Mouse (Mus musculus): ENCODE measurements around the gene Naga. TPM values are rescaled to one million over a fixed set of nuclear protein-coding genes. Genes with fewer than 3 reads are reported as not detected.
"Not testable (repeated sequence)": the region's sequence is repeated elsewhere in the genome, so short reads cannot be mapped to it uniquely, and the experiment has no call there.

The Naga gene
- total and polyA plus RNA-seq, 3 experiments: 17.7 to 28.2 (median 18.7) TPM

DNA sequence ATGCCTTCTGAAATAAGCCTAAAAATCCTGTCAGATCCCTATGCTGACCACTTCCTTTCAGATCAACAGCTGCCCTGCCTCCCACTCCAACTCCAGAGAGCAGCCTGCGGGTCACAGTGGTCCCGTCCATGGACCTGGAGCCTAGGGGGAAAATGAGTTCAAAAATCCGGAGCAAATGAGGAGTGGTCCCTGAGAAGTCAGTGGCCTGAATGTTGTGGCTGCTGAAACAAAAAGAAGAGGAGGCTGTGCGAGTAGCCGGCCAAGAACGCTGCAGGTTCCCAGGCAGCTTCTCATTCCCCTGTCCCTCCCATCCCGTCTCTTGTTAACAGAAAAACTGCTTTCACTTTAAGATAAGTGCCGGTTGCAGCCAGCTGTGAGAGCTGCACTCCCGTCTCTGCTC is 25.8 kb upstream of the Naga start:
- H3K4me2 ChIP-seq (ENCODE audit: insufficient read depth, low read depth, poor library complexity, severe bottlenecking): peak overlapping the region; percentile 40; the same call in 1 of the 2 replicates
- dilution Hi-C loops (cut with MboI; ENCODE audit: extremely low pct_ligation_motif_present, extremely low pct_unique_long_range_greater_than_20kb, low sequenced_read_pairs); H3K27me3 ChIP-seq (replicated peaks); H3K4me3 ChIP-seq (replicated peaks in 1 of 3; ENCODE audit: low read depth in 2 of 3, low read length in 2 of 3, poor library complexity in 1 of 3); H3K4me1 ChIP-seq (ENCODE audit: control insufficient read depth in 1 of 2, insufficient read depth in 2 of 2); DNase-seq (ENCODE audit: extremely low read depth); H3K79me2 ChIP-seq (replicated peaks; ENCODE audit: control insufficient read depth, extremely low read depth, insufficient read depth, poor library complexity, severe bottlenecking); in situ Hi-C loops (cut with MboI; ENCODE audit: low pct_ligation_motif_present, low pct_unique_long_range_greater_than_20kb, low sequenced_read_pairs); H3K36me3 ChIP-seq (replicated peaks in 1 of 2; ENCODE audit: control insufficient read depth in 1 of 2, insufficient read depth in 1 of 2, low read length in 1 of 2); H3K9me3 ChIP-seq (replicated peaks; ENCODE audit: low read length); H3K27ac ChIP-seq (ENCODE audit: insufficient read depth, low read depth); H3K9ac ChIP-seq (ENCODE audit: insufficient read depth, low read depth): not testable (repeated sequence)

DNA sequence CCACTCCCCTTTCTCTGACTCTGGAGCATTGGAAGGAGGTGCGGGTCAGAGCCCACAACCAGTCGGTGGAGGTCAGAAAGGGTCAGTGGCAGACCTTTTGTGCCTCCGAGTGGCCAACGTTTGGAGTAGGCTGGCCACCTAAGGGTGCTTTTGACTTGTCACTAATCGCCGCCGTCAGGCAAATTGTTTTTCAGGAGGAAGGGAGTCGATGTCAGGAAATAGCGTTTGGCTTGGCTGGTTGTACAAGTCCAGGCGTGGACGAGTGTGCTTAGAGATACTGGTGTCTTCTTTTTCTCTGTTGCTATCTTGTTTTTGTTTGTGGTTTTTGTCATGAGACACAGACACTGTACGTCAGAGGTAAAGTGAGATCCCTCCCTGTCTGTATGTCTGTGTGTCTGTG is 25.1 kb upstream of the Naga start:
- H3K9ac ChIP-seq (ENCODE audit: insufficient read depth, low read depth); DNase-seq (ENCODE audit: extremely low read depth); dilution Hi-C loops (cut with MboI; ENCODE audit: extremely low pct_ligation_motif_present, extremely low pct_unique_long_range_greater_than_20kb, low sequenced_read_pairs); H3K4me1 ChIP-seq (ENCODE audit: control insufficient read depth in 1 of 2, insufficient read depth in 2 of 2); H3K27ac ChIP-seq (ENCODE audit: insufficient read depth, low read depth); H3K27me3 ChIP-seq (replicated peaks); H3K9me3 ChIP-seq (replicated peaks; ENCODE audit: low read length); H3K36me3 ChIP-seq (replicated peaks in 1 of 2; ENCODE audit: control insufficient read depth in 1 of 2, insufficient read depth in 1 of 2, low read length in 1 of 2); H3K4me3 ChIP-seq (replicated peaks in 1 of 3; ENCODE audit: low read depth in 2 of 3, low read length in 2 of 3, poor library complexity in 1 of 3); H3K79me2 ChIP-seq (replicated peaks; ENCODE audit: control insufficient read depth, extremely low read depth, insufficient read depth, poor library complexity, severe bottlenecking); H3K4me2 ChIP-seq (ENCODE audit: insufficient read depth, low read depth, poor library complexity, severe bottlenecking); in situ Hi-C loops (cut with MboI; ENCODE audit: low pct_ligation_motif_present, low pct_unique_long_range_greater_than_20kb, low sequenced_read_pairs): not testable (repeated sequence)

DNA sequence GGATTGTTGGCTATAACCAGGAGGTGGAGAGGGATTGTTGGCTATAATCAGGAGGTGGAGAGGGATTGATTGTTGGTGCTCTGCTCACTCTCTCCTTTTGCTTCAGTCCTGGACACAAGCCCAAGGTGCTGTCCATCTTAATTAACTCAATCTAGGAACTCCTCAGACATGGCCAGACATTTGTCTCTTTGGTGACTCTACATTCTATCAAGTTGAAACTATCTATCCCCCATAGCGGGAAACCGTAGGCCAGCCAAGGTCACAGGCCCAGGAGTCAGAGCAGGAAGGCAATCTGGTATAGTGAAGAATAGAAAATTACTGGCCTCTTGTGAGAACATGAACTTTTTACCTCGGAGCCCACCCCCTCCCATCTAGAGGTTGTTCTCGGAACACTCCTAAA is 23.5 kb upstream of the Naga start:
- no peak for TF ChIP-seq RAD21 (IDR thresholded peaks at IDR 0.05; ENCODE audit: low read depth, low read length)
- TF ChIP-seq ELF1 (IDR thresholded peaks at IDR 0.05; ENCODE audit: low read depth, low read length): no peak
- no peak for TF ChIP-seq USF1 (IDR thresholded peaks at IDR 0.05; ENCODE audit: low read depth, low read length)
- no peak for TF ChIP-seq NELFE (IDR thresholded peaks at IDR 0.05; ENCODE audit: low read depth, low read length)
- TF ChIP-seq TBP (conservative IDR thresholded peaks at IDR 0.05; ENCODE audit: low read depth, low read length): no peak
- no peak overlapping the region for H3K4me2 ChIP-seq (ENCODE audit: insufficient read depth, low read depth, poor library complexity, severe bottlenecking)
- DNase-seq (ENCODE audit: extremely low read depth): no peak
- H3K4me1 ChIP-seq (ENCODE audit: control insufficient read depth in 1 of 2, insufficient read depth in 2 of 2): no peaks in the 10 kb centered on the region
- H3K36me3 ChIP-seq (replicated peaks in 1 of 2; ENCODE audit: control insufficient read depth in 1 of 2, insufficient read depth in 1 of 2, low read length in 1 of 2): no peaks in the 10 kb centered on the region
- dilution Hi-C loops (cut with MboI; ENCODE audit: extremely low pct_ligation_motif_present, extremely low pct_unique_long_range_greater_than_20kb, low sequenced_read_pairs): no loop called here
- H3K9me3 ChIP-seq (replicated peaks; ENCODE audit: low read length): no peaks in the 10 kb centered on the region
- H3K4me3 ChIP-seq (replicated peaks in 1 of 3; ENCODE audit: low read depth in 2 of 3, low read length in 2 of 3, poor library complexity in 1 of 3): no peak overlapping the region
- in situ Hi-C loops (cut with MboI; ENCODE audit: low pct_ligation_motif_present, low pct_unique_long_range_greater_than_20kb, low sequenced_read_pairs): no loop called here
- no peaks in the 10 kb centered on the region for H3K27me3 ChIP-seq (replicated peaks)
- H3K9ac ChIP-seq (ENCODE audit: insufficient read depth, low read depth): no peak overlapping the region
- no peak overlapping the region for H3K27ac ChIP-seq (ENCODE audit: insufficient read depth, low read depth)
- H3K79me2 ChIP-seq (replicated peaks; ENCODE audit: control insufficient read depth, extremely low read depth, insufficient read depth, poor library complexity, severe bottlenecking): no peaks in the 10 kb centered on the region

DNA sequence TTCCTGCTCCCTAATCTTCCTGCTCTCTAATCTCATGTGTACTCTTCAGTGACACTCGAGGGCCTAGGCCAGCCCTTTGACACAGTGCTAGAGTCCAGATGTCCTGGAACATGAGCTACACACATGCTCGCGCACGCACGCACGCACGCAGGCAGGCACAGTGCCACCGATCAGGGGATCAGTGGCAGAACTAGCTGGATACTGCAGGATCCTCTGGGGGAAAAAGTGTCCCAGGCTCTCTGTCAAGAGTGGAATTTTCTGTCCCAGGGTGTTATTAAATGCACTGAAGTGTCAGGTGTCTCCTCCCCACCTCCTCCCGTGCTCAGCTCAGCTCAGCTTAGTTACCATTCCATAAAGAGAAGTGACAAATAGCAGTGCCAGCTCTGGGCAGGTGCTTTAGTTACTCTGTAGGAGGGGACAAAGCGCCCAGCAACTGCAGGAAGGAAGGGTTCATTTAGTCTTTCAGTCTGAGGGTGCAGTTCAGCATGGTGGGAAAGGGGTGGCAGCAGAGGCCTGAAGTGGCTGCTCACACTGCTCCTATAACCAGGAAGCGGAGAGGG is 22.8 kb upstream of the Naga start:
- no peaks in the 10 kb centered on the region for H3K4me1 ChIP-seq (ENCODE audit: control insufficient read depth in 1 of 2, insufficient read depth in 2 of 2)
- H3K79me2 ChIP-seq (replicated peaks; ENCODE audit: control insufficient read depth, extremely low read depth, insufficient read depth, poor library complexity, severe bottlenecking): no peaks in the 10 kb centered on the region
- no peak overlapping the region; the same call in 1 of the 2 replicates for H3K27ac ChIP-seq (ENCODE audit: insufficient read depth, low read depth)
- no peaks in the 10 kb centered on the region for H3K9me3 ChIP-seq (replicated peaks; ENCODE audit: low read length)
- no peak overlapping the region for H3K4me2 ChIP-seq (ENCODE audit: insufficient read depth, low read depth, poor library complexity, severe bottlenecking)
- H3K36me3 ChIP-seq (replicated peaks in 1 of 2; ENCODE audit: control insufficient read depth in 1 of 2, insufficient read depth in 1 of 2, low read length in 1 of 2): no peaks in the 10 kb centered on the region
- H3K9ac ChIP-seq (ENCODE audit: insufficient read depth, low read depth): no peak overlapping the region
- H3K27me3 ChIP-seq (replicated peaks): no peaks in the 10 kb centered on the region
- in situ Hi-C loops (cut with MboI; ENCODE audit: low pct_ligation_motif_present, low pct_unique_long_range_greater_than_20kb, low sequenced_read_pairs): no loop called here
- DNase-seq (ENCODE audit: extremely low read depth): no peak
- H3K4me3 ChIP-seq (replicated peaks in 1 of 3; ENCODE audit: low read depth in 2 of 3, low read length in 2 of 3, poor library complexity in 1 of 3): no peak overlapping the region
- dilution Hi-C loops (cut with MboI; ENCODE audit: extremely low pct_ligation_motif_present, extremely low pct_unique_long_range_greater_than_20kb, low sequenced_read_pairs): no loop called here
- no peak for TF ChIP-seq GABPA (IDR thresholded peaks at IDR 0.05; ENCODE audit: insufficient replicate concordance, low read depth, low read length)
- TF ChIP-seq POLR2AphosphoS2 (IDR thresholded peaks at IDR 0.05; ENCODE audit: low read depth, low read length): no peak
- peak in 1 of 2 experiments; percentile 40; a peak in 2 of 4 replicates for TF ChIP-seq CTCF (conservative IDR thresholded peaks at IDR 0.05 in 1 of 2, IDR thresholded peaks at IDR 0.05 in 1 of 2; ENCODE audit: low read depth in 2 of 2, low read length in 2 of 2)
- no peak for TF ChIP-seq CHD1 (IDR thresholded peaks at IDR 0.05; ENCODE audit: low read depth, low read length)
- TF ChIP-seq ZC3H11A (IDR thresholded peaks at IDR 0.05; ENCODE audit: low read depth, low read length): no peak
- TF ChIP-seq USF1 (IDR thresholded peaks at IDR 0.05; ENCODE audit: low read depth, low read length): no peak
- no peak for TF ChIP-seq NRF1 (IDR thresholded peaks at IDR 0.05; ENCODE audit: low read depth, low read length)
- no peak for TF ChIP-seq UBTF (IDR thresholded peaks at IDR 0.05; ENCODE audit: low read depth, low read length)
- TF ChIP-seq TBP (conservative IDR thresholded peaks at IDR 0.05; ENCODE audit: low read depth, low read length): no peak
- TF ChIP-seq USF2 (conservative IDR thresholded peaks at IDR 0.05; ENCODE audit: low read depth, low read length): no peak
- TF ChIP-seq SIN3A (IDR thresholded peaks at IDR 0.05; ENCODE audit: low read length): no peak
- TF ChIP-seq MAZ (IDR thresholded peaks at IDR 0.05; ENCODE audit: low read depth, low read length): no peak
- TF ChIP-seq IRF4 (IDR thresholded peaks at IDR 0.05; ENCODE audit: low read depth, low read length): no peak
- no peak for TF ChIP-seq MEF2A (IDR thresholded peaks at IDR 0.05; ENCODE audit: borderline replicate concordance, low read depth, low read length)
- TF ChIP-seq MAX (IDR thresholded peaks at IDR 0.05; ENCODE audit: low read length): no peak
- no peak for TF ChIP-seq CHD2 (IDR thresholded peaks at IDR 0.05; ENCODE audit: low read length)
